Mouse (Mus musculus) right cerebral cortex, postnatal 25 days (tissue): ENCODE measurements around the gene Slc44a1.
A peak's percentile ranks its signal among the peaks of the same experiment; 100 is the strongest.

Source experiments
- DNase-seq: peaks from one replicate; pipeline ENCODE4 v3.0.0; 2022

Gene Slc44a1

GRCm38 (mm10) chr4:53621084-53621483 is 180.9 kb downstream of the Slc44a1 start:
- DNase-seq = no peak

DNA sequence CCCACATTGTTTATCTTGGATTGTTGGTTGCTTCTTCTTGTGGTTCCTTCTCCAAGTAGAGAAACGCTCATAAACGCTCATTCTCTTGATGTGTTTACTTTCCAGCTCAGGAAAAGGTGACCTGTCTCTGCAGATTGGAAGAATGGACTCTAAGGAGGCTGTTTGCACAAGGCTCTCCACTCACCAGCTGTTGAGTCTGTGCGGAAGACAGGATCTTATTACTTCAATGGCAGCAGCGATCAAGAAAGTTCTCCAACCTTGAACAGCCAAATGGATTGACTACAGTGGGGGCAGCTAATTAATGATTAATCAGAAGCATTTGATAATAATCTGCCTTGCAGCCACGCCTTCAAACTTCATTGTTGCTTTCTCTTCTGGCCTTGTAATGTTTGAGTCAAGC is 181.3 kb downstream of the Slc44a1 start:
- DNase-seq = no peak

- no peak for DNase-seq
Measured at GRCm38 (mm10) chr4:53623711-53624110, 183.5 kb downstream of the Slc44a1 start.

GRCm38 (mm10) chr4:53624816-53625215 is 184.6 kb downstream of the Slc44a1 start:
- DNase-seq = no peak

GRCm38 (mm10) chr4:53625263-53625662 is 185.1 kb downstream of the Slc44a1 start:
- no peak for DNase-seq

DNA sequence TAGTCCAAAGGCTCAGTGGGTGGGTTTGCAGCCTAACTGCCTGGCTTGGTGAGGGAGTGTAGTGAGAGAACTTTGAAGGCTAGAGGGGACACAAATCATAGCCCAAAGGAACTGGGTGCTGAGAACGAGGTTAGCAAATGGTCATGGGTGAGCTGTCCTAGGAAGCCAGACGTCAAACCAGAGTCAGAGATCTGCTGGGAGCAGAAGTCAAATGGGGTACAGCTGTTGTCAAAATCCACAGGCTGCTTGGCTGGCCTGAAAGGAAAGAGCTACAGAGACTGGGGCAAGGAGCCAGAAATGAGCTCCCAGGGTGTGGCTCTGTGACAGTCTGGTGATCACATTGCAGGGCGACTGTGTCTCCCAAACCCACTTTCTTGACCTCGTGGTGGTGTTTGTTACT is 188.7 kb downstream of the Slc44a1 start:
- no peak for DNase-seq

- no peak for DNase-seq
Measured at GRCm38 (mm10) chr4:53630963-53631315, 190.7 kb downstream of the Slc44a1 start.

GRCm38 (mm10) chr4:53631316-53632010 is 191.2 kb downstream of the Slc44a1 start, which contains the start of gene Fsd1l:
Fsd1l (plus strand) TSS chr4:53631471.
- DNase-seq = peak; percentile 85

GRCm38 (mm10) chr4:53632011-53632349 is 191.8 kb downstream of the Slc44a1 start:
- no peak for DNase-seq

DNA sequence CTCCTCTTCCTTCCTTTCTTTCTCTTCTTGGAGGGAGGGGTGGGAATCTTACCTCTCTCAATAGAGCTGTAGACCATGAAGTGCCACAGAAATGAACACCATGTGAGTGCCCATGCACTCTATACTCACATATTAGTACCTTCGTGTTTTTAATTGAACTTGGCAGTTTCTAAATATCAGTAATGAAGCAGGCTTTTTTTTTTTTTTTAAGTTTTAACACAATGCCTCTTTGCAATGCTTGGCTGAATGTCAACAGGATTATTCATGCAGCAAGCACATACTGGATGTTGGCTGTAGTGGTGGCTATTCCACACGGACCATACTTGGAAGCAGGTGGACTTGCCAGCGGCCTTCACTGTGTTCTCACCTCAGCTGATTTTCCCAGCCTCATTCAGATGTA is 195.1 kb downstream of the Slc44a1 start:
- DNase-seq = no peak

- no peak for DNase-seq
Measured at GRCm38 (mm10) chr4:53637269-53637909, 197.2 kb downstream of the Slc44a1 start.

DNA sequence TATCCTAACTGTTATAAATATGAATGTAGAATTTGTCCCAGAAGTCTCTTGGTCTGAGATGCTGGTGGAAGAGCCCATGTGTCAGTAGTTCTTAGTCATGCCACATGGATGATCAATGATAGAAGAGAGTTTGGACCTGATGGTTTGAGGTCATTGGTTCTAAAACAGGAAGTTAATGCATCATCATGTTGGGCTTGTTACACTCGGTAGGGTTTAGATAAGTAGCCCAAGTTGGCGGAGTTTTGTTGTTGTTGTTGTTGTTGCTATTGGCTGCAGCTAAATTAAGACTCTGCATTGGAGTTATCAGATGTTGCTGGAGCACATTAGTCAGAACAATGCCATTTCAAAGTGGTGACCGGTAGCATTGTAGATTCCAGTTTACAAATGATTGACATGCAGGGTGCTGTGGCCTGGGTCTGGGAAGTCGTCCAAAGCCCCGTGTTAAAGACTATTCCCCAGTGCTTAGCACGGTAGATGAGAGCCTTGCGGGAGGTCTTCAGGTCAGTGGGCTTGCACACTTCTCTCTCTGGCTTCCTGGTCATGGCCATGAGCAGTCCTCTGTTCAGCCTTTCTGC is 198.4 kb downstream of the Slc44a1 start:
- no peak for DNase-seq

GRCm38 (mm10) chr4:53658029-53658428 is 217.8 kb downstream of the Slc44a1 start:
- DNase-seq = no peak

- no peak for DNase-seq
Measured at GRCm38 (mm10) chr4:53660711-53661110, 220.5 kb downstream of the Slc44a1 start.
